Mouse (Mus musculus): ENCODE measurements around the gene Luc7l. TPM values are rescaled to one million over a fixed set of nuclear protein-coding genes. Genes with fewer than 3 reads are reported as not detected.
"Not testable (repeated sequence)": the region's sequence is repeated elsewhere in the genome, so short reads cannot be mapped to it uniquely, and the experiment has no call there.

The Luc7l gene
- polyA plus RNA-seq, 1 experiment from 2014 or later, result 138 TPM

- Histone ChIP-seq H3K27ac (no peak overlapping the region), H3K9me3 (replicated peaks) (no peaks in the 10 kb centered on the region), H3K9ac (no peak overlapping the region), H3K4me2 (replicated peaks) (no peak overlapping the region), H3K27me3 (no peaks in the 10 kb centered on the region), H3K4me1 (no peaks in the 10 kb centered on the region), H3K36me3 (peaks cover 77% of the 10 kb centered on the region), H3K4me3 (no peak overlapping the region)
- 92% methylated on average over 4 of the region's 4 CpGs for WGBS
- ATAC-seq (ENCODE audit: low FRiP score), result no peak
Observed at GRCm38 (mm10) chr17:26261826-26262225, 9.1 kb downstream of the Luc7l start.

- Histone ChIP-seq H3K4me2 (replicated peaks) (no peak overlapping the region), H3K9ac (no peak overlapping the region), H3K36me3 (peaks cover 79% of the 10 kb centered on the region), H3K4me1 (no peaks in the 10 kb centered on the region), H3K9me3 (replicated peaks) (no peaks in the 10 kb centered on the region), H3K27ac (no peak overlapping the region), H3K4me3 (no peak overlapping the region), H3K27me3 (no peaks in the 10 kb centered on the region)
- 89% methylated on average over 3 of the region's 3 CpGs for WGBS
- ATAC-seq (ENCODE audit: low FRiP score), result no peak
Observed at GRCm38 (mm10) chr17:26262384-26262783, 9.7 kb downstream of the Luc7l start.

DNA sequence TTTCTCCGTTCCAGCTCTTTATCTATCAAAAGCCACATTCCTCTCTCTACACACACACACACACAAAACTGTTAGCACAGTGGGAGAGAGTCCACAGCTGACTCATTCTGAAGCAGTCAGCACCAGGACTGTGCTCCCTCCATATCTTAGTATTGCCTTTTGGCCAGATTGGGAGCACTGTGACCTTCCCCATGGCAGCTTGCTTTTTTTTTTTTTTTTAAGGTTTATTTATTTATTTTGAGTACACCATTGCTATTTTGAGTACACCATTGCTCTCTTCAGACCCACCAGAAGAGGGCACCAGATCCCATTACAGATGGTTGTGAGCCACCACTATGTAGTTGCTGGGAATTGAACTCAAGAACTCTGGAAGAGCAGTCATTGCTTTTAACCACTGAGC is 16.2 kb downstream of the Luc7l start:
- Histone ChIP-seq H3K9me3 (replicated peaks) (no peaks in the 10 kb centered on the region), H3K4me3 (no peak overlapping the region), H3K27me3 (no peaks in the 10 kb centered on the region), H3K4me1 (no peaks in the 10 kb centered on the region), H3K9ac (no peak overlapping the region), H3K27ac (no peak overlapping the region), H3K36me3 (peaks cover 81% of the 10 kb centered on the region), H3K4me2 (replicated peaks) (no peak overlapping the region)
- 81% methylated on average over 1 of the region's 1 CpGs for WGBS
- ATAC-seq (ENCODE audit: low FRiP score), result no peak

GRCm38 (mm10) chr17:26269577-26269976 is 16.9 kb downstream of the Luc7l start:
- not testable (repeated sequence) for ATAC-seq (ENCODE audit: low FRiP score); H3K4me1 ChIP-seq; H3K4me3 ChIP-seq; H3K27ac ChIP-seq; H3K9me3 ChIP-seq (replicated peaks); H3K9ac ChIP-seq; H3K4me2 ChIP-seq (replicated peaks); H3K27me3 ChIP-seq
- peaks cover 77% of the 10 kb centered on the region for H3K36me3 ChIP-seq
- WGBS, result 96% methylated on average over 10 of the region's 10 CpGs

DNA sequence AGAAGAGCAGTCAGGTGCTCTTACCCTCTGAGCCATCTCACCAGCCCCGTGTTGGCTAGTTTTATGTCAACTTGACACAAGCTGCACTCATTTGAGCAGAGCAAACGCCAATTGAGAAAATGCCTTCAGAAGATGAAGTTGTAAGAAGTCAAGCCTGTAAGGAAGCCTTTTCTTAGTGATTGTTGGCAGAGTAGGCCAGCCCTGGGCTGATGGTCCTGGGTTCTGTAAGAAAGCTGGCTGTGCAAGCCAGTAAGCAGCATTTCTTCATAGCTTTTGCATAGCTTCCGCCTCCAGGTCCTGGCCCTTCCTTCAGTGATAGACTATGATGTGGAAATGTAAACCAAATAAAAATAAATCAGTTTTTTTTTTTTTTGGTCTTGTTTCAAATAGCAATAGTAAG is 19.9 kb downstream of the Luc7l start:
- Histone ChIP-seq H3K9ac (no peak overlapping the region), H3K4me3 (no peak overlapping the region), H3K36me3 (peaks cover 76% of the 10 kb centered on the region), H3K27ac (no peak overlapping the region), H3K4me2 (replicated peaks) (no peak overlapping the region), H3K4me1 (no peaks in the 10 kb centered on the region), H3K27me3 (no peaks in the 10 kb centered on the region), H3K9me3 (replicated peaks) (no peaks in the 10 kb centered on the region)
- WGBS, result 87% methylated on average over 3 of the region's 3 CpGs
- no peak for ATAC-seq (ENCODE audit: low FRiP score)

- Histone ChIP-seq H3K9ac (no peak overlapping the region), H3K4me1 (no peaks in the 10 kb centered on the region), H3K27me3 (no peaks in the 10 kb centered on the region), H3K4me2 (replicated peaks) (no peak overlapping the region), H3K27ac (no peak overlapping the region), H3K9me3 (replicated peaks) (no peaks in the 10 kb centered on the region), H3K36me3 (peaks cover 79% of the 10 kb centered on the region), H3K4me3 (no peak overlapping the region)
- WGBS, result 90% methylated on average over 13 of the region's 13 CpGs
- ATAC-seq (ENCODE audit: low FRiP score), result no peak
Observed at GRCm38 (mm10) chr17:26275933-26276332, 23.2 kb downstream of the Luc7l start.

- ATAC-seq (ENCODE audit: low FRiP score), result no peak
- 97% methylated on average over 4 of the region's 4 CpGs for WGBS
- peaks cover 79% of the 10 kb centered on the region for H3K36me3 ChIP-seq
- no peak overlapping the region for H3K4me3 ChIP-seq
- no peak overlapping the region for H3K27ac ChIP-seq
- no peaks in the 10 kb centered on the region for H3K9me3 ChIP-seq (replicated peaks)
- no peaks in the 10 kb centered on the region for H3K4me1 ChIP-seq
- H3K4me2 ChIP-seq (replicated peaks), result no peak overlapping the region
- H3K9ac ChIP-seq, result no peak overlapping the region
- no peaks in the 10 kb centered on the region for H3K27me3 ChIP-seq
Observed at GRCm38 (mm10) chr17:26276711-26277110, 24.0 kb downstream of the Luc7l start.

GRCm38 (mm10) chr17:26286199-26286955 is 33.7 kb downstream of the Luc7l start:
- WGBS, result 85% methylated on average over 8 of the region's 8 CpGs
- peaks cover 96% of the 10 kb centered on the region for H3K36me3 ChIP-seq

GRCm38 (mm10) chr17:26289475-26289874 is 36.8 kb downstream of the Luc7l start:
- Histone ChIP-seq H3K9ac (no peak overlapping the region), H3K4me1 (no peaks in the 10 kb centered on the region), H3K9me3 (replicated peaks) (peaks cover 13% of the 10 kb centered on the region), H3K36me3 (peaks cover 71% of the 10 kb centered on the region), H3K4me3 (no peak overlapping the region), H3K27ac (no peak overlapping the region), H3K4me2 (replicated peaks) (no peak overlapping the region), H3K27me3 (no peaks in the 10 kb centered on the region)
- WGBS, result 79% methylated on average over 4 of the region's 4 CpGs
- no peak for ATAC-seq (ENCODE audit: low FRiP score)

More at GRCm38 (mm10) chr17:26286199-26286955, 33.7 kb downstream of the Luc7l start:
- H3K9ac ChIP-seq, result no peak overlapping the region
- H3K4me2 ChIP-seq (replicated peaks), result no peak overlapping the region
- H3K4me3 ChIP-seq, result no peak overlapping the region
- ATAC-seq (ENCODE audit: low FRiP score), result no peak
- H3K4me1 ChIP-seq, result no peaks in the 10 kb centered on the region
- H3K9me3 ChIP-seq (replicated peaks), result peaks cover 6% of the 10 kb centered on the region
- no peaks in the 10 kb centered on the region for H3K27me3 ChIP-seq
- no peak overlapping the region for H3K27ac ChIP-seq

DNA sequence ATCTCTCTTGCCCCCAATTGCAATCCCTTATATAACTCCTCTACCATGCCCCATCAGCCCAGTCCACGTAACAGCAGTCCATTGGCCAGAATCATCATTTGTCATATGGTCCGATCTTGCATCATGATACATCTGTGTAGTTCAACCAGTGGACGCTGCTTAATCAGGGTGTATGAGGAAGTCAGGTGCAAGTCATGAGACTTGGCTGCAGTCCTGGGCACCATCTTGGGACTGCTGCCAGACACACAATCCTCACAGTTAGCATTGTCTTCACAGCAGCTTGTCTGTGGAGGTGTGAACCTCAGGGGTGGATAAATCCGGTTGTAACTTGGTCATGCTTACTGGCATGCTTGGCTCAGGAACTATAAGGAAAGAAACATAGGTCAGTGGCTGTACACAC is 45.6 kb downstream of the Luc7l start:
- H3K4me2 ChIP-seq (replicated peaks); H3K27ac ChIP-seq; H3K4me3 ChIP-seq; H3K9ac ChIP-seq; H3K27me3 ChIP-seq; H3K36me3 ChIP-seq; H3K9me3 ChIP-seq (replicated peaks); ATAC-seq (ENCODE audit: low FRiP score); H3K4me1 ChIP-seq: not testable (repeated sequence)
- WGBS, result 94% methylated on average over 4 of the region's 4 CpGs

DNA sequence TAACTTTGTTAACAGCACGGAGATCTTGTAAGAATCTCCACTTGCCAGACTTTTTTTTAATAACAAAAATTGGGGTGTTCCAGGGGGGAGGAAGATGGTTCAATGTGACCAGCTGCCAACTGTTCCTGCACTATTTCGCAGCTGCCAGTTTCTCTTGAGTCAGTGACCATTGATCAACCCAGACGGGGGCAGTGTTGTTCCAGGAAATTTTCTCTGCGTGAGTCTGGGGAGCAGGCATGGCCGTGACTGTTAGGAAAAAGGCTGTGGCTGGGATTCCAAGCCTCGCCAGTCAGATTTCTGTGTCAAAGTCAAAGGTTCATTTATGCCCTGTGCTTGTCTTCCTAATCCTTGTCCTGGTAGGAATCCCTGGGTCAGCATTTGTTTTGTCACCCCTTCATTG is 61.6 kb downstream of the Luc7l start:
- WGBS, result 13% methylated on average over 6 of the region's 6 CpGs
- Histone ChIP-seq H3K27ac (no peak overlapping the region), H3K4me2 (replicated peaks) (no peak overlapping the region), H3K36me3 (no peaks in the 10 kb centered on the region), H3K4me1 (no peaks in the 10 kb centered on the region), H3K4me3 (no peak overlapping the region), H3K9me3 (replicated peaks) (no peaks in the 10 kb centered on the region), H3K27me3 (0 out of 2 replicates have a peak, but pooled peaks cover 4% of the 10 kb centered on the region), H3K9ac (no peak overlapping the region)
- ATAC-seq (ENCODE audit: low FRiP score), result no peak

GRCm38 (mm10) chr17:26315474-26315873 is 62.8 kb downstream of the Luc7l start:
- no peaks in the 10 kb centered on the region for H3K36me3 ChIP-seq
- no peaks in the 10 kb centered on the region for H3K4me1 ChIP-seq
- H3K9ac ChIP-seq, result no peak overlapping the region
- WGBS, result 43% methylated on average over 10 of the region's 10 CpGs
- ATAC-seq (ENCODE audit: low FRiP score), result no peak
- 0 out of 2 replicates have a peak, but pooled peaks cover 8% of the 10 kb centered on the region for H3K9me3 ChIP-seq (replicated peaks)
- H3K27me3 ChIP-seq, result 0 out of 2 replicates have a peak, but pooled peaks cover 4% of the 10 kb centered on the region
- H3K4me3 ChIP-seq, result no peak overlapping the region
- no peak overlapping the region for H3K4me2 ChIP-seq (replicated peaks)
- H3K27ac ChIP-seq, result no peak overlapping the region

- no peaks in the 10 kb centered on the region for H3K4me1 ChIP-seq
- WGBS, result 100% methylated on average over 1 of the region's 1 CpGs
- no peak overlapping the region for H3K27ac ChIP-seq
- no peak overlapping the region for H3K9ac ChIP-seq
- no peak for ATAC-seq (ENCODE audit: low FRiP score)
- no peak overlapping the region for H3K4me3 ChIP-seq
- 0 out of 2 replicates have a peak, but pooled peaks cover 4% of the 10 kb centered on the region for H3K27me3 ChIP-seq
- H3K9me3 ChIP-seq (replicated peaks), result 0 out of 2 replicates have a peak, but pooled peaks cover 8% of the 10 kb centered on the region
- H3K4me2 ChIP-seq (replicated peaks), result no peak overlapping the region
- H3K36me3 ChIP-seq, result no peaks in the 10 kb centered on the region
Observed at GRCm38 (mm10) chr17:26318441-26318840, 65.7 kb downstream of the Luc7l start.

All from hindbrain, embryonic 12.5 days (tissue).